Mouse (Mus musculus) ES-E14 (cell line): ENCODE data around the gene Pdcd5. TPM values are rescaled to one million over a fixed set of nuclear protein-coding genes. Genes with fewer than 3 reads are reported as not detected.
A peak's percentile ranks its signal among the peaks of the same experiment; 100 is the strongest.

Source experiments
- DNase-seq: peaks from one replicate; pipeline ENCODE4 v3.0.0-alpha.2; 2013; ENCODE audit warnings: low read depth, low spot score
- H3K27ac ChIP-seq: 2 replicates; pipeline ENCODE4 v1.5.1; 2012; ENCODE audit warnings: low read depth, mild to moderate bottlenecking, low read length, moderate library complexity, mixed read lengths; ENCODE audit not compliant: poor library complexity, insufficient read depth, severe bottlenecking
- H3K36me3 ChIP-seq: 2 replicates; pipeline ENCODE4 v1.6.1; 2012; ENCODE audit warnings: mild to moderate bottlenecking, low read length, moderate library complexity, mixed read lengths; ENCODE audit not compliant: control insufficient read depth, poor library complexity, insufficient read depth, severe bottlenecking
- H3K4me1 ChIP-seq, 2 experiments: fragments of 150-350 bp in 1 of 2; sonication (generic) in 1 of 2; 2 replicates each; pipeline ENCODE4 v1.6.1; 2012; ENCODE audit warnings: low read length in 2 of 2, mild to moderate bottlenecking in 1 of 2, mixed read lengths in 1 of 2; ENCODE audit not compliant: control insufficient read depth in 2 of 2, insufficient read depth in 2 of 2, poor library complexity in 1 of 2
- H3K4me3 ChIP-seq, 2 experiments: fragments of 150-350 bp in 1 of 2; sonication (generic) in 1 of 2; 2 replicates each; pipeline ENCODE4 v1.5.1; 2012; ENCODE audit warnings: low read length in 2 of 2, low read depth in 1 of 2, mild to moderate bottlenecking in 1 of 2, mixed read lengths in 1 of 2; ENCODE audit not compliant: insufficient read depth in 1 of 2, poor library complexity in 1 of 2, severe bottlenecking in 1 of 2
- H3K9ac ChIP-seq: 2 replicates; pipeline ENCODE4 v1.6.1; 2012; ENCODE audit warnings: low read depth, mild to moderate bottlenecking, low read length, mixed read lengths; ENCODE audit not compliant: poor library complexity, insufficient read depth, severe bottlenecking
- H3K9me3 ChIP-seq: fragments of 150-350 bp; sonication (generic); 2 replicates; pipeline ENCODE4 v1.6.1; 2012; ENCODE audit warnings: low read depth, mild to moderate bottlenecking, low read length; ENCODE audit not compliant: control insufficient read depth, insufficient read depth
- CHD2 ChIP-seq: IDR thresholded peaks from 2 replicates; pipeline ENCODE4 v1.6.1; 2014; ENCODE audit warnings: mild to moderate bottlenecking, low read depth, low read length, inconsistent platforms
- HCFC1 ChIP-seq: IDR thresholded peaks from 2 replicates; pipeline ENCODE4 v1.6.1; 2012; ENCODE audit warnings: low read length, inconsistent platforms, borderline replicate concordance; ENCODE audit not compliant: insufficient read depth
- MAFK ChIP-seq: IDR thresholded peaks from 2 replicates; pipeline ENCODE4 v1.6.1; 2014; ENCODE audit warnings: mild to moderate bottlenecking, low read depth, low read length, inconsistent platforms; ENCODE audit not compliant: insufficient read depth
- ZC3H11A ChIP-seq: IDR thresholded peaks from 2 replicates; pipeline ENCODE4 v1.6.1; 2012; ENCODE audit warnings: low read depth, mild to moderate bottlenecking, inconsistent platforms, low read length, borderline replicate concordance
- ZNF384 ChIP-seq: IDR thresholded peaks from 2 replicates; pipeline ENCODE4 v1.6.1; 2012; ENCODE audit warnings: low read depth, low read length, inconsistent platforms
- in situ Hi-C, 2 experiments: fragments of 600-800 bp; cut with MboI; formaldehyde crosslinking; loops; one replicate each; pipeline ENCODE4 v1.15.1; 2025; ENCODE audit warnings: low sequenced_read_pairs in 2 of 2, inconsistent platforms in 1 of 2; ENCODE audit not compliant: unreplicated experiment in 2 of 2
- total RNA-seq: library from RNA; depleted of rRNA; stranded (reverse); fragments of 300-350 nt; gene quantifications from 2 replicates; pipeline ENCODE4 v1.2.3, GENCODE M21; 2012

The Pdcd5 gene
- total RNA-seq, 1 experiment: 164 TPM

- H3K4me3 ChIP-seq: peak overlapping the region in 1 of 2 experiments; percentile 29; a peak in 3 of 4 replicates
- no peaks in the 10 kb centered on the region for H3K9me3 ChIP-seq
- DNase-seq: peak; percentile 60
- TF ChIP-seq ZC3H11A (no peak), MAFK (peak; percentile 78; the same call in 1 of the 2 replicates)
- in situ Hi-C loops: no loop called here
- no peak overlapping the region for H3K9ac ChIP-seq
- no peak overlapping the region for H3K27ac ChIP-seq
- H3K4me1 ChIP-seq: peaks cover 0 to 2% of the 10 kb centered on the region in 2 experiments; a peak in 1 of 4 replicates
- H3K36me3 ChIP-seq: peaks cover 7% of the 10 kb centered on the region; the same call in 1 of the 2 replicates
Measured at GRCm38 (mm10) chr7:35649071-35649470, 1.8 kb upstream of the Pdcd5 start.

- in situ Hi-C loops: no loop called here
- no peak overlapping the region for H3K9ac ChIP-seq
- H3K27ac ChIP-seq: no peak overlapping the region
- TF ChIP-seq MAFK: no peak
- no peak for TF ChIP-seq HCFC1
- no peak for TF ChIP-seq ZC3H11A
- no peak for TF ChIP-seq ZNF384
- TF ChIP-seq CHD2: no peak
- no peak for DNase-seq
- no peaks in the 10 kb centered on the region for H3K9me3 ChIP-seq
- H3K4me1 ChIP-seq: peaks cover 0 to 2% of the 10 kb centered on the region in 2 experiments; a peak in 1 of 4 replicates
- peak overlapping the region in 1 of 2 experiments; percentile 29; a peak in 3 of 4 replicates for H3K4me3 ChIP-seq
- H3K36me3 ChIP-seq: peaks cover 7% of the 10 kb centered on the region
Measured at GRCm38 (mm10) chr7:35648239-35649069, 1.1 kb upstream of the Pdcd5 start.

- peaks cover 14% of the 10 kb centered on the region for H3K36me3 ChIP-seq
- peak overlapping the region; percentile 75 for H3K27ac ChIP-seq
- no peaks in the 10 kb centered on the region for H3K9me3 ChIP-seq
- peak overlapping the region; percentile 93 for H3K9ac ChIP-seq
- peaks cover 0 to 2% of the 10 kb centered on the region in 2 experiments; a peak in 1 of 4 replicates for H3K4me1 ChIP-seq
- no peak for DNase-seq
- H3K4me3 ChIP-seq: peak overlapping the region; percentile 80 to 96
- no peak for TF ChIP-seq HCFC1
- peak; percentile 88 for TF ChIP-seq ZNF384
- in situ Hi-C loops: no loop called here
Measured at GRCm38 (mm10) chr7:35646317-35647081, 822 bp downstream of the Pdcd5 start.

- no peak for DNase-seq
- Histone ChIP-seq H3K4me3 (no peak overlapping the region), H3K36me3 (peaks cover 46% of the 10 kb centered on the region), H3K9me3 (no peaks in the 10 kb centered on the region), H3K27ac (no peak overlapping the region), H3K4me1 (no peaks in the 10 kb centered on the region), H3K9ac (no peak overlapping the region)
- TF ChIP-seq ZC3H11A (no peak), ZNF384 (no peak), MAFK (no peak), CHD2 (no peak), HCFC1 (no peak)
- in situ Hi-C loops: no loop called here
Measured at GRCm38 (mm10) chr7:35640072-35640471, 7.2 kb downstream of the Pdcd5 start.
